Mouse (Mus musculus) C2C12 (cell line): Measurements from ENCODE around the gene Dll3.

Experiments
- CEBPB ChIP-seq: IDR thresholded peaks from one replicate; pipeline ENCODE4 v1.6.1; 2011; ENCODE audit warnings: low read depth, mild to moderate bottlenecking, control low read depth, moderate library complexity
- CTCF ChIP-seq: IDR thresholded peaks from one replicate; pipeline ENCODE4 v1.5.1; 2011; ENCODE audit not compliant: control insufficient read depth, insufficient read depth, insufficient read length
- FOSL1 ChIP-seq: IDR thresholded peaks from one replicate; pipeline ENCODE4 v1.8.0; 2011; ENCODE audit warnings: mild to moderate bottlenecking, low read length; ENCODE audit not compliant: poor library complexity, insufficient read depth, severe bottlenecking
- MAX ChIP-seq: IDR thresholded peaks from one replicate; pipeline ENCODE4 v1.6.1; 2011; ENCODE audit warnings: mild to moderate bottlenecking, control low read depth
- MYOD1 ChIP-seq: IDR thresholded peaks from one replicate; pipeline ENCODE4 v1.6.1; 2011; ENCODE audit warnings: low read depth; ENCODE audit not compliant: control insufficient read depth, insufficient read length
- MYOG ChIP-seq: IDR thresholded peaks from one replicate; pipeline ENCODE4 v1.6.1; 2011; ENCODE audit not compliant: control insufficient read depth, insufficient read length; ENCODE audit errors: extremely low read depth
- USF1 ChIP-seq: IDR thresholded peaks from one replicate; pipeline ENCODE4 v1.6.1; 2011; ENCODE audit warnings: low read depth, mild to moderate bottlenecking, control low read depth, moderate library complexity

DNA sequence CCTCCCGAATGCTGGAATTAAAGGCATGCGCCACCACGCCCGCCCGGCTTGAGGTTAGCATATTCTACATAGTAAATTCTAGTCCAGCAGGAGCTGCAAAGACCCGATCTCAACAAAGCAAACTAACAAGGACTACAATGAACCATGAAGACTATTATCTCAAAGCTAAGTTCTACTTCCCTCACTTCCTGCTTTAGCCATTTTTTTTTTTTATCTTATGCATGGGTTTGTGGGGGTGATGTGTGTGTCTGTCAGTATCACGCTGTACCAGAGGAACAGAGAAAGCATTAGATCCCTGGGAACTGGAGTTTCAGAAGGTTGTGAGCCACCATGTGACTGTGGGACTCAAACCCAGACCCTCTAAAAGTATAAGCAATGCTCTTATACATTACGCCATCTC, 23.3 kb upstream of the Dll3 start:
- TF ChIP-seq CTCF (no peak), MYOG (no peak), CEBPB (no peak), MAX (no peak), MYOD1 (no peak), USF1 (no peak), FOSL1 (no peak)
